Mouse (Mus musculus) layer of hippocampus, adult 2 months (tissue): ENCODE results near the gene Trarg1. TPM values are rescaled to one million over a fixed set of nuclear protein-coding genes. Genes with fewer than 3 reads are reported as not detected.
"Not testable (repeated sequence)": the region's sequence is repeated elsewhere in the genome, so short reads cannot be mapped to it uniquely, and the experiment has no call there.

Experiments used
- DNase-seq, 2 experiments: peaks; one replicate each; pipeline ENCODE4 v3.0.0; 2022; ENCODE audit warnings: low spot score in 2 of 2
- H3K27ac ChIP-seq: fragments of 200-600 bp; 2 replicates; pipeline ENCODE4 v1.8.1; 2022
- H3K4me3 ChIP-seq: fragments of 200-600 bp; 2 replicates; pipeline ENCODE4 v1.8.1; 2022; ENCODE audit warnings: mild to moderate bottlenecking
- CTCF ChIP-seq: fragments of 200-600 bp; conservative IDR thresholded peaks from 2 replicates; pipeline ENCODE4 v1.8.1; 2022; ENCODE audit warnings: antibody characterized with exemption, mild to moderate bottlenecking, moderate library complexity
- long read RNA-seq, 2 experiments: library from polyadenylated mRNA; stranded (forward); transcript quantifications; one replicate each; pipeline ENCODE4 v2.0.0; 2021; ENCODE audit warnings: borderline mapping rate in 2 of 2
- total RNA-seq, 2 experiments: library from RNA; stranded (reverse); gene quantifications; 2 replicates each; pipeline ENCODE4 v1.2.3; 2021

Trarg1 gene
- total RNA-seq, result under 1 TPM; 0.42 to 0.54 TPM
- long read RNA-seq, experiment 1, partial matches to known transcripts, result 0 of 1 reads
- long read RNA-seq, experiment 1, other reads (novel, unspliced or antisense), result 1 of 1 reads
- long read RNA-seq, experiment 2, partial matches to known transcripts, result 0 of 1 reads
- long read RNA-seq, experiment 2, other reads (novel, unspliced or antisense), result 1 of 1 reads

- not testable (repeated sequence) for H3K27ac ChIP-seq, DNase-seq
Measured at GRCm38 (mm10) chr11:76679508-76679907, at the start of gene Trarg1. TSS of gene Trarg1 (plus strand) at chr11:76679808.

GRCm38 (mm10) chr11:76630023-76630422, 49.6 kb upstream of the Trarg1 start:
- H3K27ac ChIP-seq, result no peak overlapping the region
- TF ChIP-seq CTCF, result no peak
- DNase-seq, result no peak
- no peak overlapping the region for H3K4me3 ChIP-seq

More at GRCm38 (mm10) chr11:76679508-76679907, at the start of gene Trarg1:
- not testable (repeated sequence) for H3K4me3 ChIP-seq

- no peak overlapping the region for H3K4me3 ChIP-seq
- no peak for TF ChIP-seq CTCF
- no peak for DNase-seq
- no peak overlapping the region for H3K27ac ChIP-seq
Measured at GRCm38 (mm10) chr11:76630487-76630886, 49.1 kb upstream of the Trarg1 start.

GRCm38 (mm10) chr11:76639269-76639985, 40.2 kb upstream of the Trarg1 start:
- Histone ChIP-seq H3K4me3 (no peak overlapping the region), H3K27ac (peak overlapping the region; percentile 58)
- DNase-seq, result peak; percentile 32 to 34
- no peak for TF ChIP-seq CTCF

- H3K27ac ChIP-seq, result no peak overlapping the region; the same call in 1 of the 2 replicates
- TF ChIP-seq CTCF, result no peak
Measured at GRCm38 (mm10) chr11:76640231-76640630, 39.4 kb upstream of the Trarg1 start.

GRCm38 (mm10) chr11:76644257-76644656, 35.4 kb upstream of the Trarg1 start:
- DNase-seq, result no peak
- Histone ChIP-seq H3K4me3 (no peak overlapping the region), H3K27ac (no peak overlapping the region)
- no peak for TF ChIP-seq CTCF

More at GRCm38 (mm10) chr11:76640231-76640630, 39.4 kb upstream of the Trarg1 start:
- no peak overlapping the region for H3K4me3 ChIP-seq
- no peak for DNase-seq

- DNase-seq, result no peak
- H3K27ac ChIP-seq, result no peak overlapping the region
- no peak overlapping the region for H3K4me3 ChIP-seq
- TF ChIP-seq CTCF, result no peak
Measured at GRCm38 (mm10) chr11:76645036-76645435, 34.6 kb upstream of the Trarg1 start.

GRCm38 (mm10) chr11:76645955-76646354, 33.7 kb upstream of the Trarg1 start:
- Histone ChIP-seq H3K4me3 (peak overlapping the region; percentile 56), H3K27ac (peak overlapping the region; percentile 89)
- TF ChIP-seq CTCF, result peak; percentile 98
- peak; percentile 92 to 97 for DNase-seq

GRCm38 (mm10) chr11:76647062-76647461, 32.5 kb upstream of the Trarg1 start:
- TF ChIP-seq CTCF, result no peak
- Histone ChIP-seq H3K27ac (peak overlapping the region; percentile 89), H3K4me3 (peak overlapping the region; percentile 47)
- peak in 1 of 2 experiments; percentile 19 for DNase-seq

GRCm38 (mm10) chr11:76647500-76647899, 32.1 kb upstream of the Trarg1 start:
- peak; percentile 79 to 81 for DNase-seq
- Histone ChIP-seq H3K4me3 (peak overlapping the region; percentile 47), H3K27ac (peak overlapping the region; percentile 89)
- peak; percentile 93 for TF ChIP-seq CTCF

GRCm38 (mm10) chr11:76650862-76651560, 28.6 kb upstream of the Trarg1 start:
- peak overlapping the region; percentile 47; the same call in 1 of the 2 replicates for H3K27ac ChIP-seq
- TF ChIP-seq CTCF, result no peak
- peak in 1 of 2 experiments; percentile 43 for DNase-seq
- no peak overlapping the region for H3K4me3 ChIP-seq

GRCm38 (mm10) chr11:76652838-76653334, 26.7 kb upstream of the Trarg1 start:
- TF ChIP-seq CTCF, result no peak
- no peak for DNase-seq
- H3K27ac ChIP-seq, result no peak overlapping the region
- no peak overlapping the region for H3K4me3 ChIP-seq

GRCm38 (mm10) chr11:76655106-76655505, 24.5 kb upstream of the Trarg1 start:
- peak; percentile 42 to 66 for DNase-seq
- no peak overlapping the region for H3K27ac ChIP-seq
- H3K4me3 ChIP-seq, result no peak overlapping the region
- TF ChIP-seq CTCF, result peak; percentile 86
